Mouse (Mus musculus) ES-E14 (cell line): ENCODE measurements around the gene Nav1.

ENCODE experiments used
- HCFC1 ChIP-seq: IDR thresholded peaks from 2 replicates; pipeline ENCODE4 v1.6.1; 2012; ENCODE audit warnings: low read length, inconsistent platforms, borderline replicate concordance; ENCODE audit not compliant: insufficient read depth
- MAFK ChIP-seq: IDR thresholded peaks from 2 replicates; pipeline ENCODE4 v1.6.1; 2014; ENCODE audit warnings: mild to moderate bottlenecking, low read depth, low read length, inconsistent platforms; ENCODE audit not compliant: insufficient read depth
- ZC3H11A ChIP-seq: IDR thresholded peaks from 2 replicates; pipeline ENCODE4 v1.6.1; 2012; ENCODE audit warnings: low read depth, mild to moderate bottlenecking, inconsistent platforms, low read length, borderline replicate concordance
- ZNF384 ChIP-seq: IDR thresholded peaks from 2 replicates; pipeline ENCODE4 v1.6.1; 2012; ENCODE audit warnings: low read depth, low read length, inconsistent platforms

DNA sequence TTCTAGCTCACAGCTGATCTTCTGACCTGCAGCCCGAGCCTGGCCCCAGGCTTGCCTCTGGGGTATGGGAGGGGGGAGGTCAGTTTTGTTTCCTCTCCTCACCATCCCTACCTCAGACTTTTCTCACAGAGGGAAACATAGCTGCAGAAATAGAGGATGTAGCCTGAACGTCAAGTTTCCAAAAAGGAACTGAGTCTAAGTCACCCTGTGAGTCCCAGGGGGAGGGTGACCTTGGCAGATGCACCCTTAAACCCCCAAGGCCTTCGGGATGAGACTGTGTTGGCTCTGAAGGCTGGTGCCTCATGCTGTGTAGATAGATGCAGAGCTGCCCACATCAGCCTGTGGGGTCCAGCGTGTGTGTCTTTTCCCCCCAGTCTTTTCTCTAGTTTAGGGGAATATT is 72.3 kb downstream of the Nav1 start:
- TF ChIP-seq HCFC1 (no peak), ZC3H11A (no peak), MAFK (no peak), ZNF384 (no peak)
